Mouse (Mus musculus): ENCODE measurements around the gene Alyref.

DNA sequence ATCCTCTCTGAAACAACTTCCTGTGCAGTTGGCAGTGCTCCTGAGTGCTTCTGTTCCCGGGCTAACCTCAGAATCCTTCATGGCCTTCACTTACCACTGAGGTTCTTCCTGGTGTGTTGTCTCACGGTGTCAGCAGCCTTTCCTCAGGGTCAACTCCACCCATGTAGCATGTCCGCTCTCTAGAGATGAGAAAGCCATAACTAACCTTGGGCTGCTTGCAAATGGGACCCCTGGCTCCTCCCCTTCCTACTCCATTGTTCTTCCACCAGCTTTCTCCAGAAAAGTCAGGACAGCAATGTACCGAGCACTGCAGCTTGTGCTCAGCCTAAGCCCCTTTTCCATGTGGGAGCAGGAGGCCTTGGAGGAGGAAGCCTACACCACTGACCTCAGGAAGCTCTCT lies 8.6 kb upstream of the Alyref start:
- TF ChIP-seq CTCF (IDR thresholded peaks at IDR 0.05; ENCODE audit: low read depth, low read length) = no peak
- no peak for TF ChIP-seq POLR2AphosphoS5 (IDR thresholded peaks at IDR 0.05; ENCODE audit: insufficient replicate concordance, low read depth, low read length)
- no peak for TF ChIP-seq TAL1 (conservative IDR thresholded peaks at IDR 0.05; ENCODE audit: low read depth, low read length)
- TF ChIP-seq GATA1 (IDR thresholded peaks at IDR 0.05; ENCODE audit: borderline replicate concordance, low read length) = no peak
- TF ChIP-seq GATA2 (IDR thresholded peaks at IDR 0.05; ENCODE audit: borderline replicate concordance, low read depth, low read length) = no peak
